12 mouse cellular contexts compared by ENCODE assay signal in genomic region chr4:117813591-117814192, GRCm38 (mm10). TPM values are rescaled to one million over a fixed set of nuclear protein-coding genes. Genes with fewer than 3 reads are reported as not detected.
DNase-seq lines count a peak whose midpoint lies in the region; ATAC-seq and TF ChIP-seq lines count a peak whose summit lies in the region.
"Had no signal": no experiment of that assay in that cellular context is flagged by ENCODE, and none has a peak within 500 bp of the region (broad histone marks: within the 10 kb centered on the region; RNA-seq: fewer than 3 reads in every experiment).

No protein-coding gene starts in this region.

- peaks cover 11% of the 10 kb centered on the region; the same call in 1 of the 2 replicates for H3K9me3 ChIP-seq in midbrain, embryonic 10.5 days (replicated peaks)
- H3K9me3 ChIP-seq in midbrain, embryonic 13.5 days: no peaks in the 10 kb centered on the region
- no peaks in the 10 kb centered on the region for H3K9me3 ChIP-seq in kidney, embryonic 15.5 days (replicated peaks)
- H3K9me3 ChIP-seq: embryonic facial prominence, embryonic 13.5 days had no signal

- no peak for ATAC-seq in midbrain, embryonic 13.5 days
- ATAC-seq in kidney, embryonic 15.5 days (replicated peaks; ENCODE audit: low FRiP score): no peak

- no peak for DNase-seq in midbrain, embryonic 10.5 days (ENCODE audit: low spot score)
- peak; percentile 7 for DNase-seq in brain, embryonic 14.5 days (ENCODE audit: low read depth)
- DNase-seq in lung, postnatal 14 days: peak; percentile 65
- peak; percentile 34 for DNase-seq in thymus, postnatal 25 days
- no peak for DNase-seq in neural tube, embryonic 10.5 days (ENCODE audit: extremely low spot score, low spot score)
- DNase-seq in adipocyte (ENCODE audit: low spot score): no peak

- H3K27ac ChIP-seq in midbrain, embryonic 10.5 days (replicated peaks): peak overlapping the region; percentile 40; the same call in 1 of the 2 replicates
- H3K27ac ChIP-seq in midbrain, embryonic 13.5 days: no peak overlapping the region
- H3K27ac ChIP-seq in kidney, embryonic 15.5 days: no peak overlapping the region
- H3K27ac ChIP-seq: embryonic facial prominence, embryonic 13.5 days had no signal

- H3K27me3 ChIP-seq in midbrain, embryonic 10.5 days (ENCODE audit: low read depth, poor library complexity, severe bottlenecking): no peaks in the 10 kb centered on the region
- no peaks in the 10 kb centered on the region for H3K27me3 ChIP-seq in midbrain, embryonic 13.5 days
- no peaks in the 10 kb centered on the region for H3K27me3 ChIP-seq in kidney, embryonic 15.5 days
- H3K27me3 ChIP-seq: embryonic facial prominence, embryonic 13.5 days had no signal

- H3K36me3 ChIP-seq in midbrain, embryonic 10.5 days: no peaks in the 10 kb centered on the region
- H3K36me3 ChIP-seq in midbrain, embryonic 13.5 days: no peaks in the 10 kb centered on the region
- no peaks in the 10 kb centered on the region for H3K36me3 ChIP-seq in kidney, embryonic 15.5 days
- H3K36me3 ChIP-seq: embryonic facial prominence, embryonic 13.5 days had no signal

- H3K4me3 ChIP-seq in midbrain, embryonic 10.5 days: no peak overlapping the region
- no peak overlapping the region for H3K4me3 ChIP-seq in midbrain, embryonic 13.5 days (replicated peaks)
- no peak overlapping the region for H3K4me3 ChIP-seq in kidney, embryonic 15.5 days (replicated peaks)
- H3K4me3 ChIP-seq: embryonic facial prominence, embryonic 13.5 days had no signal

- no peak for TF ChIP-seq POLR2A in brain, embryonic 14.5 days (IDR thresholded peaks at IDR 0.05; ENCODE audit: borderline replicate concordance, extremely low read depth, insufficient read depth, insufficient read length, poor library complexity, severe bottlenecking)

- TF ChIP-seq CTCF in brain, embryonic 14.5 days (IDR thresholded peaks at IDR 0.05; ENCODE audit: borderline replicate concordance, extremely low read depth, insufficient read depth, insufficient read length): no peak

- no peak overlapping the region for H3K4me2 ChIP-seq in midbrain, embryonic 13.5 days (replicated peaks)
- H3K4me2 ChIP-seq in kidney, embryonic 15.5 days: no peak overlapping the region
- H3K4me2 ChIP-seq: embryonic facial prominence, embryonic 13.5 days had no signal

- peaks cover 11% of the 10 kb centered on the region for H3K4me1 ChIP-seq in midbrain, embryonic 10.5 days
- H3K4me1 ChIP-seq in midbrain, embryonic 13.5 days (replicated peaks): 0 out of 2 replicates have a peak, but pooled peaks cover 6% of the 10 kb centered on the region
- no peaks in the 10 kb centered on the region for H3K4me1 ChIP-seq in kidney, embryonic 15.5 days
- H3K4me1 ChIP-seq: embryonic facial prominence, embryonic 13.5 days had no signal

- 75% methylated on average over 9 of the region's 9 CpGs for WGBS in midbrain, embryonic 10.5 days
- WGBS in midbrain, embryonic 13.5 days: 72% methylated on average over 9 of the region's 9 CpGs
- WGBS in kidney, embryonic 15.5 days: 60% methylated on average over 9 of the region's 9 CpGs

- H3K9ac ChIP-seq in midbrain, embryonic 13.5 days (replicated peaks): no peak overlapping the region
- no peak overlapping the region for H3K9ac ChIP-seq in kidney, embryonic 15.5 days
- H3K9ac ChIP-seq: embryonic facial prominence, embryonic 13.5 days had no signal

RNA-seq across cellular contexts. Expression of gene Slc6a9, which starts 20.6 kb away (rescaled TPM):
- 6.7 and 8.6 TPM in 2 replicates for polyA plus RNA-seq in midbrain, embryonic 10.5 days (2016; fragmentation: Nextera tagmentation; extraction: Ambion mirVana)
- 14.9 and 16.1 TPM in 2 replicates for polyA plus RNA-seq in midbrain, embryonic 13.5 days (2015; fragmentation: Nextera tagmentation; extraction: Ambion mirVana)
- polyA plus RNA-seq in brain, embryonic 14.5 days (2012; rRNA removed): 23.6 and 45.8 TPM in 2 replicates
- polyA plus RNA-seq in kidney, embryonic 15.5 days (2015; fragmentation: Nextera tagmentation; extraction: Ambion mirVana): 9.4 and 15.2 TPM in 2 replicates

RNA-seq across cellular contexts. Expression of gene Klf17, which starts 48.2 kb away (rescaled TPM):
- polyA plus RNA-seq in midbrain, embryonic 10.5 days (2016; fragmentation: Nextera tagmentation; extraction: Ambion mirVana): not detected in 2 replicates
- not detected in 2 replicates for polyA plus RNA-seq in midbrain, embryonic 13.5 days (2015; fragmentation: Nextera tagmentation; extraction: Ambion mirVana)
- polyA plus RNA-seq in brain, embryonic 14.5 days (2012; rRNA removed): 0.03 TPM in 1 of 2 replicates, not detected in the other
- polyA plus RNA-seq in kidney, embryonic 15.5 days (2015; fragmentation: Nextera tagmentation; extraction: Ambion mirVana): not detected in 2 replicates
- polyA plus RNA-seq: embryonic facial prominence, embryonic 13.5 days; limb, embryonic 11.5 days; neural tube, embryonic 11.5 days; small intestine, adult 2 months had no signal

RNA-seq across cellular contexts. Expression of gene Ccdc24, which starts 58.7 kb away (rescaled TPM):
- polyA plus RNA-seq in midbrain, embryonic 10.5 days (2016; fragmentation: Nextera tagmentation; extraction: Ambion mirVana): 1.1 and 2.2 TPM in 2 replicates
- polyA plus RNA-seq in midbrain, embryonic 13.5 days (2015; fragmentation: Nextera tagmentation; extraction: Ambion mirVana): 3.0 and 3.4 TPM in 2 replicates
- polyA plus RNA-seq in brain, embryonic 14.5 days (2012; rRNA removed): 21.7 and 23.0 TPM in 2 replicates
- 0.89 and 1.8 TPM in 2 replicates for polyA plus RNA-seq in kidney, embryonic 15.5 days (2015; fragmentation: Nextera tagmentation; extraction: Ambion mirVana)

Comparison
In these comparisons a context has a peak if more than half of its experiments do, and no peak if none do; other contexts are left out.
1. DNase-seq: peak in brain, embryonic 14.5 days (single experiment), lung, postnatal 14 days (single experiment) and thymus, postnatal 25 days (single experiment); none in midbrain, embryonic 10.5 days (single experiment), neural tube, embryonic 10.5 days (single experiment) and adipocyte (single experiment).